Mouse (Mus musculus): ENCODE results near the gene Rab44.

The Rab44 gene

GRCm38 (mm10) chr17:29123578-29124174 is 9.7 kb downstream of the Rab44 start:
- in situ Hi-C loops (cut with MboI; ENCODE audit: unreplicated experiment in 2 of 2): no loop called here

- in situ Hi-C loops (cut with MboI; ENCODE audit: unreplicated experiment in 2 of 2): no loop called here
Measured at GRCm38 (mm10) chr17:29126561-29126960, 12.6 kb downstream of the Rab44 start.

- in situ Hi-C loops (cut with MboI; ENCODE audit: unreplicated experiment in 2 of 2): no loop called here
Measured at GRCm38 (mm10) chr17:29129341-29129740, 15.4 kb downstream of the Rab44 start.

- in situ Hi-C loops (cut with MboI; ENCODE audit: unreplicated experiment in 2 of 2): no loop called here
Measured at GRCm38 (mm10) chr17:29135066-29135465, 21.1 kb downstream of the Rab44 start.

- in situ Hi-C loops (cut with MboI; ENCODE audit: unreplicated experiment in 2 of 2): no loop called here
Measured at GRCm38 (mm10) chr17:29136236-29136635, 22.3 kb downstream of the Rab44 start.

GRCm38 (mm10) chr17:29137906-29138305 is 24.0 kb downstream of the Rab44 start:
- in situ Hi-C loops (cut with MboI; ENCODE audit: unreplicated experiment in 2 of 2): no loop called here

- in situ Hi-C loops (cut with MboI; ENCODE audit: unreplicated experiment in 2 of 2): no loop called here
Measured at GRCm38 (mm10) chr17:29141577-29141976, 27.6 kb downstream of the Rab44 start.

GRCm38 (mm10) chr17:29143266-29143665 is 29.3 kb downstream of the Rab44 start:
- in situ Hi-C loops (cut with MboI; ENCODE audit: unreplicated experiment in 2 of 2): no loop called here

- in situ Hi-C loops (cut with MboI; ENCODE audit: unreplicated experiment in 2 of 2): no loop called here
Measured at GRCm38 (mm10) chr17:29145101-29145500, 31.2 kb downstream of the Rab44 start.

- in situ Hi-C loops (cut with MboI; ENCODE audit: unreplicated experiment in 2 of 2): no loop called here
Measured at GRCm38 (mm10) chr17:29147273-29147672, 33.3 kb downstream of the Rab44 start.

- in situ Hi-C loops (cut with MboI; ENCODE audit: unreplicated experiment in 2 of 2): no loop called here
Measured at GRCm38 (mm10) chr17:29147773-29148172, 33.8 kb downstream of the Rab44 start.

GRCm38 (mm10) chr17:29149766-29150165 is 35.8 kb downstream of the Rab44 start:
- in situ Hi-C loops (cut with MboI; ENCODE audit: unreplicated experiment in 2 of 2): no loop called here

GRCm38 (mm10) chr17:29152547-29152946 is 38.6 kb downstream of the Rab44 start:
- in situ Hi-C loops (cut with MboI; ENCODE audit: unreplicated experiment in 2 of 2): no loop called here

- in situ Hi-C loops (cut with MboI; ENCODE audit: unreplicated experiment in 2 of 2): no loop called here
Measured at GRCm38 (mm10) chr17:29154247-29154646, 40.3 kb downstream of the Rab44 start.

- in situ Hi-C loops (cut with MboI; ENCODE audit: unreplicated experiment in 2 of 2): no loop called here
Measured at GRCm38 (mm10) chr17:29155355-29156135, 41.6 kb downstream of the Rab44 start.

- in situ Hi-C loops (cut with MboI; ENCODE audit: unreplicated experiment in 2 of 2): no loop called here
Measured at GRCm38 (mm10) chr17:29156396-29156795, 42.5 kb downstream of the Rab44 start.

- in situ Hi-C loops (cut with MboI; ENCODE audit: unreplicated experiment in 2 of 2): no loop called here
Measured at GRCm38 (mm10) chr17:29156866-29157265, 42.9 kb downstream of the Rab44 start.

- in situ Hi-C loops (cut with MboI; ENCODE audit: unreplicated experiment in 2 of 2): no loop called here
Measured at GRCm38 (mm10) chr17:29158899-29159298, 45.0 kb downstream of the Rab44 start.

GRCm38 (mm10) chr17:29159320-29159719 is 45.4 kb downstream of the Rab44 start:
- in situ Hi-C loops (cut with MboI; ENCODE audit: unreplicated experiment in 2 of 2): no loop called here

GRCm38 (mm10) chr17:29159743-29160455 is 46.0 kb downstream of the Rab44 start:
- in situ Hi-C loops (cut with MboI; ENCODE audit: unreplicated experiment in 2 of 2): no loop called here

GRCm38 (mm10) chr17:29162334-29162733 is 48.4 kb downstream of the Rab44 start:
- in situ Hi-C loops (cut with MboI; ENCODE audit: unreplicated experiment in 2 of 2): no loop called here
